Mouse (Mus musculus) midbrain, embryonic 14.5 days (tissue): ENCODE measurements around the gene Rnf183. TPM values are rescaled to one million over a fixed set of nuclear protein-coding genes. Genes with fewer than 3 reads are reported as not detected.

Experiments
- ATAC-seq: fragments of 200-750 bp; cut with Nextera tagmentation; 2 replicates; pipeline ENCODE4 v1.8.0; 2017; ENCODE audit warnings: moderate number of reproducible peaks, moderate library complexity; ENCODE audit not compliant: low FRiP score, low TSS enrichment
- DNase-seq: peaks from one replicate; pipeline ENCODE4 v3.0.0-alpha.2; 2015
- H3K27ac ChIP-seq: fragments of 300-500 bp; sonication (generic); replicated peaks from 2 replicates; pipeline ENCODE4 v1.5.1; 2014; ENCODE audit warnings: mild to moderate bottlenecking, low read depth, low read length, moderate library complexity
- H3K27me3 ChIP-seq: fragments of 300-500 bp; sonication (generic); 2 replicates; pipeline ENCODE4 v1.6.1; 2014; ENCODE audit warnings: low read length, control low read depth, mixed read lengths; ENCODE audit not compliant: control insufficient read depth, insufficient read depth
- H3K36me3 ChIP-seq: fragments of 300-500 bp; sonication (generic); 2 replicates; pipeline ENCODE4 v1.6.1; 2014; ENCODE audit warnings: low read length, control low read depth; ENCODE audit not compliant: control insufficient read depth, insufficient read depth
- H3K4me1 ChIP-seq: fragments of 300-500 bp; sonication (generic); 2 replicates; pipeline ENCODE4 v1.6.1; 2014; ENCODE audit warnings: mild to moderate bottlenecking, antibody characterized with exemption, low read length, control low read depth; ENCODE audit not compliant: control insufficient read depth, insufficient read depth
- H3K4me2 ChIP-seq: fragments of 300-500 bp; sonication (generic); 2 replicates; pipeline ENCODE4 v1.6.1; 2014; ENCODE audit warnings: mild to moderate bottlenecking, low read length, moderate library complexity
- H3K4me3 ChIP-seq: fragments of 300-500 bp; sonication (generic); replicated peaks from 2 replicates; pipeline ENCODE4 v1.5.1; 2014; ENCODE audit warnings: low read depth, low read length
- H3K9ac ChIP-seq: fragments of 300-500 bp; sonication (generic); replicated peaks from 2 replicates; pipeline ENCODE4 v1.6.1; 2014; ENCODE audit warnings: mild to moderate bottlenecking, low read length, moderate library complexity
- H3K9me3 ChIP-seq: fragments of 300-500 bp; sonication (generic); 2 replicates; pipeline ENCODE4 v1.6.1; 2016; ENCODE audit warnings: low read length, control low read depth, mixed read lengths; ENCODE audit not compliant: control insufficient read depth
- WGBS: fragments of 180-500 bp; shearing (Covaris S2); extraction: QIAGEN DNeasy Blood & Tissue Kit; methylation state at CpG from one replicate; pipeline ENCODE4 v1.1.7; 2014; 5-methylcytosine and 5-hydroxymethylcytosine counted together
- polyA plus RNA-seq: library from polyadenylated mRNA; unstranded; fragments of >200 nt; fragmentation: Nextera tagmentation; extraction: Ambion mirVana; gene quantifications from 2 replicates; pipeline ENCODE4 v1.2.1, GENCODE M21; 2014

Gene Rnf183
- polyA plus RNA-seq, 1 experiment from 2014 or later, result not detected

DNA sequence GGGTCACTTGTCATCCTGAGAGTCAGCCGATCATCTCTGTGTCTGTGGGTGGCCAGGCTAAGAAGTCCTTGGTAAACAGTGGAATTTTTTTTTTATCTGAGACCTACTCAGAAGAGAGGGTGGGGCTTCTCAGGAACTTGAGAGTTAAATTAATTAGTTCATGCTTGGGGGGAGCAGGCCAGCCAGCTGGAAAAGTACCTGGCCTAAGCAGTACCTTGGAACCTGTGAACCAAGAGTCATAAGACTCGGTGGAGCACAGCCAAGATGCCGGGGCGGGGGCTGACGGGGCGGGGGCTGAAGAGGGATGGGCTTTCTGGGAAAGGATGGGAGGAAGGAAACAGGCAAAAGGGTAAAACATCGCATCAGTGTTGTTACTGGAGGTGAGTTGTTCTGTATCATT is 2.8 kb upstream of the Rnf183 start:
- Histone ChIP-seq H3K27me3 (no peaks in the 10 kb centered on the region), H3K27ac (no peak overlapping the region), H3K36me3 (no peaks in the 10 kb centered on the region), H3K4me3 (no peak overlapping the region), H3K9me3 (no peaks in the 10 kb centered on the region), H3K9ac (no peak overlapping the region), H3K4me2 (no peak overlapping the region), H3K4me1 (no peaks in the 10 kb centered on the region)
- no peak for ATAC-seq
- 88% methylated on average over 7 of the region's 7 CpGs for WGBS
- DNase-seq, result no peak

DNA sequence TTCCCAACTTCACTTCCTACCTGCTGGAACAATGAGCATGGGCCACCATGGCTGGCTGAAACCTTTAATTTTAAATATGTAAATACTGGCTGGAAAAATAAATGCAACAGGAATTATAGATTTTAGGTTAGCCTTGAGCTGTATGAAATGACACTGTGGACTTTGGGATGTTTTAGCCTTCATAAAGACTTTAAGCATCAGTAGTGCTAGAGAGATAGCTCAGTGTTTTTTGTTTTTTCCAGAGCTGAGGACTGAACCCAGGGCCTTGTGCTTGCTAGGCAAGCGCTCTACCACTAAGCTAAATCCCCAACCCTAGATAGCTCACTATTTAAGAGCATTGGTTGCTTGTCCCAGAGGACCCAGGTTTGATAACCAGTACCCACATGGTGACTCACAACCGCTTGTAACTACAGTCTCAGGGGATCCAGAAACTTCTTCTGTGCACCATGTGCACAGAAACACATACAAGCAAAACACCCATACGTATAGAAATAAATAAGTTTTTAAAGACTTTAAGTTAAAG is 2.3 kb upstream of the Rnf183 start:
- DNase-seq (no peak), ATAC-seq (no peak)
- H3K4me1 ChIP-seq, result no peaks in the 10 kb centered on the region
- H3K9ac ChIP-seq, result no peak overlapping the region
- H3K9me3 ChIP-seq, result no peaks in the 10 kb centered on the region
- H3K27me3 ChIP-seq, result no peaks in the 10 kb centered on the region
- no peak overlapping the region for H3K4me2 ChIP-seq
- H3K36me3 ChIP-seq, result no peaks in the 10 kb centered on the region
- no peak overlapping the region for H3K27ac ChIP-seq
- 90% methylated on average over 3 of the region's 3 CpGs for WGBS
- no peak overlapping the region for H3K4me3 ChIP-seq

DNA sequence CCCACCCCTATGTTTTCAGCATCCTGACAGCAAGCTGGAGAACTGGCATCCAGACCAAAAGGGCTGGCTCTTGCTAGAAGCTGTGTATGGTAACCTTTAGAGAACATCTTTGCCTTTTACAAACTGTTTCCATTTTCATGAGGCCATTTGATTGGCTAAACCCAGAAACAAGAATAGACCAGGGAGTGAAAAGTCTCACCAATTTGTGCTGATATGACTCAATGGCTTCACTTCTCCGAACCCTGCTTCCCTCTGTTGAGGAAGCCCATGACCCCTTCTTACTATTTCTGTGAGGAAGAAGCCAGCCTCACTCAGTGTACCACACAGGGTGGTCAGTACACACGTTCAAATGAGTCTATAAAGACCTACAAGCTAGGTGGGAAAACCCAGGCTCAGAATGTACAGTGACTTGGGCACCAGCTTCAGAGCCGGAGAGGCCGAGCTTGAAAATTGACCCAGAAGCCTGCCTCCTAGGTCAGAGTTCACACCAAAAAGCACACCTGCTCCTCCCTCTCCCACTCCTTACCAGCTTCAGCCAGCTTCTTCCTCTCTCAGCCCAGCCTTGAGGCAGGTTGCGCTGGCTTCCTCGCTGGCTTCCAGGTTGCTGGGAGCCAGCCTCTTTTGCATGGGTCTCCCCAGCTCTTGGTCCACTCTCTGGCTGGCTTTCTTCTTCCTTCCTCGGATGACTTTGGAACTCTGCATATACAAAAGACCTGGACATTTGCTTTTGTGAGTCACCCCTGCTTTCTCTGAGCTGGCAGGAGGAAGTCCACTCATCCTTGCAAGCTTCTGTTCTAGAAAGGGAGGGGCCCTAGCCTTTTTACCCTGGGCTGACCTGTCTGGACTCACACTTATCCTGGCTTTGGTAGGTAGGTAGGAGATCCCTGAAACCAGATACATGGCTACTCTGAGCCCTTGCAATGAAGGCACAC is 847 bp downstream of the Rnf183 start:
- Histone ChIP-seq H3K9me3 (no peaks in the 10 kb centered on the region), H3K4me2 (no peak overlapping the region), H3K27ac (no peak overlapping the region), H3K36me3 (no peaks in the 10 kb centered on the region), H3K4me1 (no peaks in the 10 kb centered on the region), H3K4me3 (no peak overlapping the region), H3K9ac (no peak overlapping the region), H3K27me3 (no peaks in the 10 kb centered on the region)
- 74% methylated on average over 7 of the region's 7 CpGs for WGBS
- no peak for ATAC-seq
- no peak for DNase-seq

DNA sequence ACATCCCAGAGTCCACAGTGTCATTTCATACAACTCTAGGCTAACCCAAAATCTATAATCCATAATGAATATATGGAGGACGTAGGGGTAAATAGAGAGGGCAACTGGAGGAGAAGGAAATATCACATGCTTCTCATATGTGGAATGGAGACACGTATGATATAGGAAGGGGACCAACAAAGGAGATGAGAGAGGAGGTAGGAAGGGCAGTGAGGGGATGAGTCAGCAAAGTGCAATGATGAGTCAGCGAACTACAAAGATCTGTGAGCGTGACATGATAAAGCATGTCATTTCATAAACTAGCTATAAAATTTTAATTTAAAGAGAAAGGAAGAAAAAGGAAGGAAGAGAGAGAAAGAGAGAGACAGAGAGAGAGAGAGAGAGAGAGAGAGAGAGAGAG is 3.5 kb downstream of the Rnf183 start:
- Histone ChIP-seq H3K9me3 (no peaks in the 10 kb centered on the region), H3K4me2 (no peak overlapping the region), H3K27ac (no peak overlapping the region), H3K4me1 (no peaks in the 10 kb centered on the region), H3K9ac (no peak overlapping the region), H3K4me3 (no peak overlapping the region), H3K36me3 (no peaks in the 10 kb centered on the region), H3K27me3 (no peaks in the 10 kb centered on the region)
- 91% methylated on average over 4 of the region's 4 CpGs for WGBS
- ATAC-seq, result no peak
- DNase-seq, result no peak

DNA sequence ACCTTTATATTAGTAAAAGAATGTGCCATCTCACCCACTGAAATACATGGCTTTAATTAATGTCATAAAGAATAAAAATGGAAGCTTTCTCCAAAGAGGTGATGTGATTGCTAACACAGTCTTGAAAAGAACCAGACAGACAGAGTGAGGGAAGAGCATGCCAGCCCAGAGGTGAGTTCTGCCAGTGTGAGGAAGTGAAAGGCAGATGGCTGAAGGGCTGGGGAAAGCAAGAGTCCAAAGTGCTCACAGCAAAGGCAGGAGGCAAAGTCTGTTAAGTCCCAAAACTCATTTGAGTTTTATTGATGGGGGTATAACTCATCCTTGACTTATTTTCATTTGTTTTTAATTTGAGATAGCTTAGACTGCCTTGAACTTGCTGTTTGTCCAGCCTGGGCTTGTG is 4.4 kb downstream of the Rnf183 start:
- no peaks in the 10 kb centered on the region for H3K9me3 ChIP-seq
- no peak overlapping the region for H3K27ac ChIP-seq
- H3K36me3 ChIP-seq, result peaks cover 6% of the 10 kb centered on the region; the same call in 1 of the 2 replicates
- no peak overlapping the region for H3K9ac ChIP-seq
- DNase-seq (no peak), ATAC-seq (no peak)
- no peaks in the 10 kb centered on the region for H3K4me1 ChIP-seq
- H3K27me3 ChIP-seq, result no peaks in the 10 kb centered on the region
- no peak overlapping the region for H3K4me3 ChIP-seq
- H3K4me2 ChIP-seq, result no peak overlapping the region

DNA sequence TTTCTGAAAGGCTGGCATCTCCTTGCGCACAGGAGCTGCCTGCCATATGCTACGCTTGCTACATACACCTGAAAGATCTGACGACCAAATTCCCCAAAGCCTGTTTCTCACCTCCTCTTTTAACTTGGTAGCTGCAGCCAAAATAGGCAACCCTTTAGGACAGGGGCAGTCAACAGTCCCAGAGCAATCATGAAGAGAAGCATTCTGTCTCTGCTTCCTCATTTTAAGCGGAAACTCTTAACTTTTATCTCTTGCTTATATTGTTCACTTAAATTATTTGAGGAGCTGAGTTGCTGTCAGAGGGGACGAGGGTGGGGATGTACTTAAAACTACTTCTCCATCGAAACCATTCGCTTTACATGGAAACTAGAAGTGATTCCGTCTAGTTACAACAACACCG is 5.4 kb downstream of the Rnf183 start:
- Histone ChIP-seq H3K9ac (no peak overlapping the region), H3K36me3 (peaks cover 16% of the 10 kb centered on the region), H3K4me3 (no peak overlapping the region), H3K27me3 (no peaks in the 10 kb centered on the region), H3K4me2 (no peak overlapping the region), H3K4me1 (no peaks in the 10 kb centered on the region), H3K27ac (no peak overlapping the region), H3K9me3 (no peaks in the 10 kb centered on the region)
- 92% methylated on average over 9 of the region's 9 CpGs for WGBS
- ATAC-seq (no peak), DNase-seq (no peak)

DNA sequence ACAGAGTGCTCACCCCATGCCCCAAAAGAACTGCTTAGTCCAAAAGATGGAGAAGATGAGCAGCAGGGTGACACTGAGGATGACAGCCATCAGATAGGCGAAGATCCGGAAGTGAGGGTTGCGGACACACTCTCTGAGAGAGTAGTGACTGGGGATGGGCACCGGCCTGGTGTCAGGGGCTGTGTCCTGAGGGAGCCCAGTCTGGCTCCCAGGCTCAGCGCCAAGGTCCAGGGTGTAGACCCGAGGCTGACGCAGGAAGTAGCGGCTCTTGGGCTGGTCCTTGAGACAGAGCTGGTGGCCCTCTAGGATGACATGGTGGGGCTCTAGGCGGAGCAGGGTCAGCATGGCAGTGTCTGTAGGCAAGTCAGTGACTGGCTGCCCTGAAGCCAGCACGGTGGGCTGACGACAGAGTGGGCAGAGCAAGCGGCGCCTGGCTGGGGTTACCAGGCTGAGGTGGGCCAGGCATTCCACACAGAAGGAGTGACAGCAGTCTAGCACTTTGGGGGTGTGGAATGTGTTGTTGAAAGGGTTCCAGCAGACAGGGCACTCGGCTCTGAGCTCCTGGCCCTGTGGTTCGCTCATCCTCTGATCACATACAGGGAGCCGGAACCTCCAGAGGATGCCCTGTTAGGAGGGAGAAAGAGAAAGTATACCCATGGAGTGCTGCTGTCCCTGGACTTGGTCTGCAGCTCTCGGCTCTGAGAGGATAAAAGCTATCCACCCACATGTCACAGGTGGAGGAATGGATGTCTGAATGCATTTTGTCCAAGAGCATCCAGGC is 6.9 kb downstream of the Rnf183 start:
- H3K36me3 ChIP-seq, result peaks cover 30% of the 10 kb centered on the region
- no peak overlapping the region for H3K9ac ChIP-seq
- no peak overlapping the region for H3K4me3 ChIP-seq
- H3K9me3 ChIP-seq, result no peaks in the 10 kb centered on the region
- H3K27ac ChIP-seq, result no peak overlapping the region
- no peaks in the 10 kb centered on the region for H3K4me1 ChIP-seq
- no peak overlapping the region for H3K4me2 ChIP-seq
- DNase-seq (no peak), ATAC-seq (no peak)
- WGBS, result 79% methylated on average over 17 of the region's 17 CpGs
- H3K27me3 ChIP-seq, result no peaks in the 10 kb centered on the region

DNA sequence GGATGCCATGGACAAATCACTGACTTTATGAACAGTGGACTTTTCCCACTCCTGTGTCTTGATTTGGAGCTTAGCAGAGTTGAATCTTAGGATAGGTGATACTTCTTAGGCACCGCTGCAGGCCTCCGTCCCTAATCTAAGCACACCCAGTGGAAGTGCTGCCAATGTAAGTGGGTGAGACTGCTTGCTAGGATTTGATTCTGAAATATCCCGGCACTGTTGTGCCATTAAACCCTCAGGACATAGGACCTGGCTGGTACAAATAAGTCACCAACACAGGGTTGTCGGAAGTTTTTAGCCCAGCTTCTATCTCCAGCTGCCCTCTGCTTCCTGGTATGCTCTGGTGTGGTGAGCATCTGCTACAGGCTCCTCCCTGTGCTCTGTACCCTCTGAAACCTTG is 9.2 kb downstream of the Rnf183 start:
- no peak for DNase-seq
- Histone ChIP-seq H3K4me2 (no peak overlapping the region), H3K4me3 (no peak overlapping the region), H3K27ac (no peak overlapping the region), H3K4me1 (no peaks in the 10 kb centered on the region), H3K9me3 (no peaks in the 10 kb centered on the region), H3K27me3 (no peaks in the 10 kb centered on the region), H3K36me3 (peaks cover 52% of the 10 kb centered on the region), H3K9ac (no peak overlapping the region)
- ATAC-seq, result no peak
- WGBS, result 97% methylated on average over 4 of the region's 4 CpGs
